Mouse (Mus musculus): Measurements from ENCODE around the gene Olfr130. TPM values are rescaled to one million over a fixed set of nuclear protein-coding genes. Genes with fewer than 3 reads are reported as not detected.

Gene Olfr130
- total RNA-seq, 1 experiment = not detected

DNA sequence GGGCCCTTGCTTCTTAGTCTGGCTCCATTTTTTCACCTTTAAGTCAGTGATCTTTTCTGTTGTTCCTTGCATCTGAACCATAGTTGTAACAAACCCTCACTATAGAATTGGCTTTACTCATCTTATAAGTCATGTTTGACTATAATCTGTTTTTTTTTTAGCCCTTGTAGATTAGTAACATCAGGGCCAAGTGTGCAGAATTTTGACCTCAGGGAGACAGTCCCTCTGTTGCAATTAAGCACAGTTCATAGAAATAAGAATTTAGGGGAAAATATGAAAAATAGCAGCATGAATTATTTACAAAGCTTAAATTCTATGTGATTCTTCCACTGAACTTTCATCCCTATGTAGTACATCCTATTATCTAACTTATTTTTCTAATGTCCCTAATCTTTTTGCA, 24.9 kb downstream of the Olfr130 start, which contains the start of gene Olfr131:
Gene Olfr131, minus strand, starts transcription at position 101 of the 400 bp plus-strand sequence.
- Histone ChIP-seq H3K9ac (ENCODE audit: insufficient read depth, low read depth, low read length, poor library complexity, severe bottlenecking) (no peak within 1 kb of the TSS), H3K36me3 (ENCODE audit: control insufficient read depth, insufficient read depth, low read length, poor library complexity, severe bottlenecking) (no peaks in the 10 kb centered on the region), H3K27ac (ENCODE audit: insufficient read depth, low read depth, low read length, poor library complexity, severe bottlenecking) (no peak within 1 kb of the TSS), H3K4me1 (ENCODE audit: control insufficient read depth in 2 of 2, insufficient read depth in 2 of 2, low read length in 2 of 2, poor library complexity in 1 of 2) (no peaks in the 10 kb centered on the region), H3K4me3 (ENCODE audit: insufficient read depth in 1 of 2, low read depth in 1 of 2, low read length in 2 of 2, poor library complexity in 1 of 2, severe bottlenecking in 1 of 2) (no peak within 1 kb of the TSS), H3K9me3 (ENCODE audit: control insufficient read depth, insufficient read depth, low read depth, low read length) (no peaks in the 10 kb centered on the region)
- TF ChIP-seq MAFK (IDR thresholded peaks at IDR 0.05; ENCODE audit: insufficient read depth, low read depth, low read length) (no peak), ZNF384 (IDR thresholded peaks at IDR 0.05; ENCODE audit: low read depth, low read length) (no peak), ZC3H11A (IDR thresholded peaks at IDR 0.05; ENCODE audit: borderline replicate concordance, low read depth, low read length) (no peak), HCFC1 (IDR thresholded peaks at IDR 0.05; ENCODE audit: borderline replicate concordance, insufficient read depth, low read length) (no peak), CHD2 (IDR thresholded peaks at IDR 0.05; ENCODE audit: low read depth, low read length) (no peak)
- in situ Hi-C loops (cut with MboI; ENCODE audit: low sequenced_read_pairs in 2 of 2, unreplicated experiment in 2 of 2) = no loop called here
- DNase-seq (ENCODE audit: low read depth, low spot score) = no peak

Other genes with a start within 250 kb of the Olfr130 start
- gene Olfr125, start 231.0 kb upstream of the Olfr130 start, total RNA-seq (2012; rRNA removed) = not detected in 2 replicates
- gene Olfr126, start 216.4 kb upstream of the Olfr130 start, total RNA-seq (2012; rRNA removed) = not detected in 2 replicates
- not detected in 2 replicates for gene Olfr127, start 163.5 kb upstream of the Olfr130 start, total RNA-seq (2012; rRNA removed)
- not detected in 2 replicates for gene Olfr128, start 143.4 kb upstream of the Olfr130 start, total RNA-seq (2012; rRNA removed)
- gene Olfr761, start 110.8 kb upstream of the Olfr130 start, total RNA-seq (2012; rRNA removed) = not detected in 2 replicates
- not detected in 2 replicates for gene Olfr129, start 3.8 kb upstream of the Olfr130 start, total RNA-seq (2012; rRNA removed)
- gene Olfr131, start 24.8 kb downstream of the Olfr130 start, total RNA-seq (2012; rRNA removed) = not detected in 2 replicates
- gene Olfr132, start 70.6 kb downstream of the Olfr130 start, total RNA-seq (2012; rRNA removed) = not detected in 2 replicates
- not detected in 2 replicates for gene Olfr133, start 81.4 kb downstream of the Olfr130 start, total RNA-seq (2012; rRNA removed)
- not detected in 2 replicates for gene Olfr134, start 107.5 kb downstream of the Olfr130 start, total RNA-seq (2012; rRNA removed)
- gene Olfr135, start 140.4 kb downstream of the Olfr130 start, total RNA-seq (2012; rRNA removed) = not detected in 2 replicates
- gene Olfr138, start 197.1 kb downstream of the Olfr130 start, total RNA-seq (2012; rRNA removed) = not detected in 2 replicates
- gene Olfr137, start 243.6 kb downstream of the Olfr130 start, total RNA-seq (2012; rRNA removed) = not detected in 2 replicates

Data from ES-E14 (cell line).